Mouse (Mus musculus) ZHBTc4 (cell line): ENCODE results near the gene Sprr2e.

Experiments used
- DNase-seq: peaks from one replicate; pipeline ENCODE4 v3.0.0-alpha.2; 2011; ENCODE audit warnings: low read depth, low spot score

The Sprr2e gene

GRCm38 (mm10) chr3:92351843-92352242, at the start of gene Sprr2e:
Gene Sprr2e, plus strand, starts transcription at chr3:92352143.
- no peak for DNase-seq

GRCm38 (mm10) chr3:92307406-92307805, 44.5 kb upstream of the Sprr2e start:
- DNase-seq: no peak

GRCm38 (mm10) chr3:92316320-92316719, 35.6 kb upstream of the Sprr2e start, which contains the start of gene Sprr2b:
Gene Sprr2b, plus strand, starts transcription at chr3:92316620.
- DNase-seq: peak; percentile 18

- DNase-seq: no peak
Observed at GRCm38 (mm10) chr3:92317384-92317783, 34.6 kb upstream of the Sprr2e start.

- no peak for DNase-seq
Observed at GRCm38 (mm10) chr3:92336278-92336677, 15.7 kb upstream of the Sprr2e start.

- DNase-seq: no peak
Observed at GRCm38 (mm10) chr3:92338840-92339239, 13.1 kb upstream of the Sprr2e start, which contains the start of gene Sprr2d. Gene Sprr2d, plus strand, starts transcription at chr3:92339140.

- no peak for DNase-seq
Observed at GRCm38 (mm10) chr3:92361619-92362018, 9.7 kb downstream of the Sprr2e start.

GRCm38 (mm10) chr3:92364887-92365286, 12.9 kb downstream of the Sprr2e start, which contains the start of gene Sprr2f:
Gene Sprr2f, plus strand, starts transcription at chr3:92365187.
- DNase-seq: no peak

GRCm38 (mm10) chr3:92373613-92374012, 21.7 kb downstream of the Sprr2e start:
- no peak for DNase-seq

- no peak for DNase-seq
Observed at GRCm38 (mm10) chr3:92385385-92385784, 33.4 kb downstream of the Sprr2e start, which contains the start of gene Sprr2h. Gene Sprr2h, plus strand, starts transcription at chr3:92385685.

GRCm38 (mm10) chr3:92394301-92394700, 42.4 kb downstream of the Sprr2e start:
- no peak for DNase-seq
